9 mouse cellular contexts compared by ENCODE assay signal in the genomic region with DNA sequence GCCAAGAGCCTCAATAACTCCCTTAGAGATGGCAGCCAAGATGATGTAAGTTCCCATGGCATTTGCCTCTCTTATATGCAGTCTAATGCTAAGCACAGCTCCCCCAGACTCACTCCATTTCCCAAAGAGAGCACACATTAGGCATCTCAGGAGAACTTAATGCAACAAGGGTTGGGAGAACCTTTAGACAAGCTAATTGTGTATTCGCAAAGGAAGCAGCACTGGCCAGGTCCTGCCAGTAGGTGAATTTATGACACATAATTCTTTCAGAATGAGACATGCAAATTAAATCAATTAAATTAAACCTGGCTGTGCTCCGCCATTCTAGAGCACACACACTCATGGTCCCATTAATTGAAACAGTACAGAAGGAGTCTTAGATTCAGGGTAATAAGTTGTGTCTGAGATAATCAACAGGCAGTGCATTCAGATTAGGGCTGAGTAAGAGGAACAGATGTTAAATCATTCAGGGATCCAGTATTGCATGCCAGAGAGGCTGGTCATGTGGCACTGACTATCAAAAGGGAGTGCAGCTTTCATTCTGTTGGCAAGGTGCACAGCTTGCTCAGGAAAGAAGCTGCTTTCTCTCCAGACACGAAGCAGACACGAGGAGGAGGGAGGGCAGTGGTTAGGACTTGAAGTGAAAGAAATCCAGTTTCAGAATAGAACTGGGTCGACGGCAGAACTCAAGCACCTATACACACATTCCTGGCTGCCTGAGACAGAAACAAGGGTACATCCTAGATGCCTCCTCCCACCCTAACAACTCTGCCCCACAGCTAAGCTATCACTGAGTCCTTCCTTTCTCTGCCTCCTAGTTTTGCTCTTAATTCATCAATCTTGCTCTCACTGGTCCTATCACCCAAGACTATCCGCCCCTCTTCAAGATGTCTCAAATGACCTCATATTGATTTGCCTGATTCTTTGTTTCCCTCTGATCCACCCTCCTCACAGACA.
DNase-seq lines count a peak whose midpoint lies in the region; ATAC-seq lines count a peak whose summit lies in the region.
"Had no signal": no experiment of that assay in that cellular context is flagged by ENCODE, and none has a peak within 500 bp of the region (broad histone marks: within the 10 kb centered on the region; RNA-seq: fewer than 3 reads in every experiment).

No protein-coding gene starts in this region.

- no peak overlapping the region for H3K9ac ChIP-seq in forebrain, embryonic 12.5 days
- H3K9ac ChIP-seq in forebrain, embryonic 11.5 days (ENCODE audit: low read length): no peak overlapping the region
- no peak overlapping the region for H3K9ac ChIP-seq in kidney, embryonic 14.5 days (ENCODE audit: low read depth, low read length)

- 61% methylated on average over 7 of the region's 7 CpGs for WGBS in forebrain, embryonic 12.5 days
- WGBS in forebrain, embryonic 11.5 days: 79% methylated on average over 7 of the region's 7 CpGs
- WGBS in kidney, embryonic 14.5 days: 81% methylated on average over 7 of the region's 7 CpGs

- no peaks in the 10 kb centered on the region for H3K4me1 ChIP-seq in forebrain, embryonic 12.5 days
- no peaks in the 10 kb centered on the region for H3K4me1 ChIP-seq in forebrain, embryonic 11.5 days (replicated peaks; ENCODE audit: control insufficient read depth, insufficient read depth, low read length)
- H3K4me1 ChIP-seq in kidney, embryonic 14.5 days (ENCODE audit: control insufficient read depth, insufficient read depth, low read length): no peaks in the 10 kb centered on the region

- no peak overlapping the region for H3K27ac ChIP-seq in forebrain, embryonic 12.5 days
- no peak overlapping the region for H3K27ac ChIP-seq in forebrain, embryonic 11.5 days (ENCODE audit: low read depth, low read length)
- H3K27ac ChIP-seq in kidney, embryonic 14.5 days (ENCODE audit: low read depth, low read length): no peak overlapping the region

- H3K4me2 ChIP-seq in forebrain, embryonic 12.5 days: no peak overlapping the region
- no peak overlapping the region for H3K4me2 ChIP-seq in forebrain, embryonic 11.5 days (ENCODE audit: low read depth, low read length, severe bottlenecking)
- H3K4me2 ChIP-seq in kidney, embryonic 14.5 days (replicated peaks; ENCODE audit: low read depth, low read length): no peak overlapping the region

- H3K36me3 ChIP-seq in forebrain, embryonic 12.5 days (replicated peaks): no peaks in the 10 kb centered on the region
- H3K36me3 ChIP-seq in forebrain, embryonic 11.5 days (ENCODE audit: control insufficient read depth, insufficient read depth, low read length): no peaks in the 10 kb centered on the region
- no peaks in the 10 kb centered on the region for H3K36me3 ChIP-seq in kidney, embryonic 14.5 days (ENCODE audit: control insufficient read depth, insufficient read depth, low read length)

- H3K4me3 ChIP-seq in forebrain, embryonic 12.5 days (replicated peaks): no peak overlapping the region
- H3K4me3 ChIP-seq in forebrain, embryonic 11.5 days (ENCODE audit: low read depth, low read length): no peak overlapping the region
- H3K4me3 ChIP-seq in kidney, embryonic 14.5 days (ENCODE audit: low read length): no peak overlapping the region
- H3K4me3 ChIP-seq: myocyte had no signal

- DNase-seq in forebrain, embryonic 11.5 days (ENCODE audit: low spot score): no peak
- DNase-seq in urinary bladder, postnatal 14 days (ENCODE audit: low spot score): peak; percentile 8
- no peak for DNase-seq in urinary bladder, adult 2 months (ENCODE audit: low spot score)
- peak; percentile 36 for DNase-seq in left cerebral cortex, adult 11 months (ENCODE audit: low spot score)
- peak; percentile 12 for DNase-seq in testis, postnatal 14 days (ENCODE audit: low spot score)
- DNase-seq in embryo, embryonic 11 days: no peak

- peak; percentile 64; the same call in 1 of the 2 replicates for ATAC-seq in forebrain, embryonic 12.5 days (ENCODE audit: low FRiP score)
- ATAC-seq in forebrain, embryonic 11.5 days (replicated peaks; ENCODE audit: low FRiP score): no peak
- ATAC-seq in kidney, embryonic 14.5 days (ENCODE audit: low FRiP score, low TSS enrichment): no peak

- H3K9me3 ChIP-seq in forebrain, embryonic 12.5 days: no peaks in the 10 kb centered on the region
- no peaks in the 10 kb centered on the region for H3K9me3 ChIP-seq in forebrain, embryonic 11.5 days (ENCODE audit: control insufficient read depth, low read length)
- H3K9me3 ChIP-seq in kidney, embryonic 14.5 days (ENCODE audit: control insufficient read depth, low read length): no peaks in the 10 kb centered on the region

- H3K27me3 ChIP-seq in forebrain, embryonic 12.5 days: no peaks in the 10 kb centered on the region
- H3K27me3 ChIP-seq in forebrain, embryonic 11.5 days (ENCODE audit: control insufficient read depth, insufficient read depth, low read length): no peaks in the 10 kb centered on the region
- no peaks in the 10 kb centered on the region for H3K27me3 ChIP-seq in kidney, embryonic 14.5 days (ENCODE audit: control insufficient read depth, insufficient read depth, low read length)

Comparison
In these comparisons a context has a peak if more than half of its experiments do, and no peak if none do; other contexts are left out.
1. DNase-seq: peak in urinary bladder, postnatal 14 days (single experiment), left cerebral cortex, adult 11 months (single experiment) and testis, postnatal 14 days (single experiment); none in forebrain, embryonic 11.5 days (single experiment), urinary bladder, adult 2 months (single experiment) and embryo, embryonic 11 days (single experiment).